9 mouse cellular contexts compared by ENCODE assay signal in genomic region chr17:30199374-30200247, GRCm38 (mm10).
DNase-seq lines count a peak whose midpoint lies in the region; ATAC-seq and TF ChIP-seq lines count a peak whose summit lies in the region.
"Had no signal": no experiment of that assay in that cellular context is flagged by ENCODE, and none has a peak within 500 bp of the region (broad histone marks: within the 10 kb centered on the region; RNA-seq: fewer than 3 reads in every experiment).

No protein-coding gene starts in this region.

- no peak overlapping the region for H3K4me2 ChIP-seq in intestine, postnatal 0 days (replicated peaks; ENCODE audit: low read depth)
- no peak overlapping the region for H3K4me2 ChIP-seq in intestine, embryonic 15.5 days (replicated peaks)
- no peak overlapping the region for H3K4me2 ChIP-seq in heart, postnatal 0 days (ENCODE audit: low read depth, low read length)
- no peak overlapping the region for H3K4me2 ChIP-seq in midbrain, embryonic 16.5 days (ENCODE audit: low read length)
- H3K4me2 ChIP-seq: embryonic facial prominence, embryonic 12.5 days had no signal

- peak overlapping the region; percentile 16; the same call in 1 of the 2 replicates for H3K27ac ChIP-seq in intestine, postnatal 0 days (ENCODE audit: low read depth, low read length)
- no peak overlapping the region for H3K27ac ChIP-seq in intestine, embryonic 15.5 days
- H3K27ac ChIP-seq in testis, adult 2 months (ENCODE audit: control insufficient read depth, insufficient read depth, low read depth, low read length) = 0 out of 2 replicates have a peak overlapping the region, but pooled peaks have one; percentile 16
- peak overlapping the region; percentile 62 for H3K27ac ChIP-seq in heart, postnatal 0 days (ENCODE audit: low read depth)
- no peak overlapping the region for H3K27ac ChIP-seq in midbrain, embryonic 16.5 days (ENCODE audit: low read length)
- H3K27ac ChIP-seq: embryonic facial prominence, embryonic 12.5 days had no signal

- no peaks in the 10 kb centered on the region for H3K4me1 ChIP-seq in intestine, postnatal 0 days (replicated peaks; ENCODE audit: control insufficient read depth, insufficient read depth, low read length)
- H3K4me1 ChIP-seq in intestine, embryonic 15.5 days (replicated peaks) = peaks cover 35% of the 10 kb centered on the region
- peaks cover 8% of the 10 kb centered on the region for H3K4me1 ChIP-seq in testis, adult 2 months (ENCODE audit: control insufficient read depth, insufficient read depth, low read length)
- peaks cover 74% of the 10 kb centered on the region for H3K4me1 ChIP-seq in heart, postnatal 0 days (ENCODE audit: control insufficient read depth, insufficient read depth)
- peaks cover 84% of the 10 kb centered on the region for H3K4me1 ChIP-seq in midbrain, embryonic 16.5 days (ENCODE audit: control insufficient read depth, insufficient read depth, low read length)

- peak; percentile 35 for TF ChIP-seq CTCF in intestine, postnatal 0 days (IDR thresholded peaks at IDR 0.05; ENCODE audit: low read depth)
- TF ChIP-seq CTCF in testis, adult 2 months (IDR thresholded peaks at IDR 0.05; ENCODE audit: control insufficient read depth, insufficient read depth, insufficient replicate concordance, low read depth, low read length) = no peak
- TF ChIP-seq CTCF in heart, postnatal 0 days (IDR thresholded peaks at IDR 0.05; ENCODE audit: low read depth) = peak; percentile 38

- DNase-seq in testis, postnatal 14 days (ENCODE audit: low spot score) = no peak
- no peak for DNase-seq in heart, postnatal 0 days (ENCODE audit: low spot score)
- peak; percentile 18 for DNase-seq in thymus, postnatal 4 days
- DNase-seq in left cerebral cortex, postnatal 25 days (ENCODE audit: low spot score in 2 of 2) = no peak

- no peaks in the 10 kb centered on the region for H3K27me3 ChIP-seq in intestine, postnatal 0 days (replicated peaks; ENCODE audit: control insufficient read depth, insufficient read depth, low read length)
- no peaks in the 10 kb centered on the region for H3K27me3 ChIP-seq in intestine, embryonic 15.5 days (replicated peaks)
- H3K27me3 ChIP-seq in testis, adult 2 months (ENCODE audit: control insufficient read depth, insufficient read depth, low read length) = no peaks in the 10 kb centered on the region
- no peaks in the 10 kb centered on the region for H3K27me3 ChIP-seq in heart, postnatal 0 days (ENCODE audit: control insufficient read depth, insufficient read depth, low read length)
- no peaks in the 10 kb centered on the region for H3K27me3 ChIP-seq in midbrain, embryonic 16.5 days (ENCODE audit: control insufficient read depth, insufficient read depth, low read depth, low read length)
- H3K27me3 ChIP-seq: embryonic facial prominence, embryonic 12.5 days had no signal

- 62% methylated on average over 13 of the region's 13 CpGs for WGBS in intestine, postnatal 0 days
- 57% methylated on average over 13 of the region's 13 CpGs for WGBS in intestine, embryonic 15.5 days
- 30% methylated on average over 13 of the region's 13 CpGs for WGBS in heart, postnatal 0 days
- 69% methylated on average over 13 of the region's 13 CpGs for WGBS in midbrain, embryonic 16.5 days

- peaks cover 16% of the 10 kb centered on the region; the same call in 1 of the 2 replicates for H3K36me3 ChIP-seq in intestine, postnatal 0 days (ENCODE audit: control insufficient read depth, insufficient read depth)
- H3K36me3 ChIP-seq in intestine, embryonic 15.5 days = no peaks in the 10 kb centered on the region
- no peaks in the 10 kb centered on the region for H3K36me3 ChIP-seq in testis, adult 2 months (ENCODE audit: control insufficient read depth, insufficient read depth, low read length)
- no peaks in the 10 kb centered on the region for H3K36me3 ChIP-seq in heart, postnatal 0 days (replicated peaks; ENCODE audit: control insufficient read depth, insufficient read depth, low read length)
- no peaks in the 10 kb centered on the region for H3K36me3 ChIP-seq in midbrain, embryonic 16.5 days (ENCODE audit: control insufficient read depth, insufficient read depth, low read length)
- H3K36me3 ChIP-seq: embryonic facial prominence, embryonic 12.5 days had no signal

- no peak for TF ChIP-seq EP300 in heart, postnatal 0 days (IDR thresholded peaks at IDR 0.05; ENCODE audit: low read depth)

- intact Hi-C loops in left cerebral cortex, postnatal 25 days (cut with DNase I) = loop anchor here (5.0 to 10.0 kb wide), 4 partner anchors 192 to 315 kb away; no protein-coding TSS in a partner anchor

- no peak overlapping the region for H3K9ac ChIP-seq in intestine, postnatal 0 days (ENCODE audit: low read depth, low read length)
- H3K9ac ChIP-seq in intestine, embryonic 15.5 days = no peak overlapping the region
- no peak overlapping the region; the same call in 1 of the 2 replicates for H3K9ac ChIP-seq in heart, postnatal 0 days (replicated peaks; ENCODE audit: low read depth, low read length)
- no peak overlapping the region for H3K9ac ChIP-seq in midbrain, embryonic 16.5 days (ENCODE audit: low read depth, low read length)
- H3K9ac ChIP-seq: embryonic facial prominence, embryonic 12.5 days had no signal

- no peak overlapping the region for H3K4me3 ChIP-seq in intestine, postnatal 0 days (ENCODE audit: low read depth, low read length)
- no peak overlapping the region for H3K4me3 ChIP-seq in intestine, embryonic 15.5 days (replicated peaks)
- no peak overlapping the region for H3K4me3 ChIP-seq in testis, adult 2 months (ENCODE audit: control insufficient read depth, low read depth, low read length)
- H3K4me3 ChIP-seq in heart, postnatal 0 days (ENCODE audit: low read depth, low read length) = no peak overlapping the region
- no peak overlapping the region for H3K4me3 ChIP-seq in midbrain, embryonic 16.5 days (ENCODE audit: low read depth, low read length)
- H3K4me3 ChIP-seq: embryonic facial prominence, embryonic 12.5 days had no signal

- TF ChIP-seq POLR2A in testis, adult 2 months (IDR thresholded peaks at IDR 0.05; ENCODE audit: control insufficient read depth, low read depth, low read length) = no peak

- no peaks in the 10 kb centered on the region for H3K9me3 ChIP-seq in intestine, postnatal 0 days (ENCODE audit: control insufficient read depth)
- no peaks in the 10 kb centered on the region for H3K9me3 ChIP-seq in intestine, embryonic 15.5 days
- H3K9me3 ChIP-seq in heart, postnatal 0 days (replicated peaks; ENCODE audit: control insufficient read depth, low read length) = no peaks in the 10 kb centered on the region
- H3K9me3 ChIP-seq in midbrain, embryonic 16.5 days (replicated peaks; ENCODE audit: control insufficient read depth, low read length, poor library complexity, severe bottlenecking) = no peaks in the 10 kb centered on the region
- H3K9me3 ChIP-seq: embryonic facial prominence, embryonic 12.5 days had no signal

- ATAC-seq in intestine, postnatal 0 days = no peak
- ATAC-seq in intestine, embryonic 15.5 days = no peak
- no peak for ATAC-seq in heart, postnatal 0 days (ENCODE audit: insufficient read depth, low read depth)
- no peak for ATAC-seq in midbrain, embryonic 16.5 days

Comparison
In these comparisons a context has a peak if more than half of its experiments do, and no peak if none do; other contexts are left out.
1. H3K27ac ChIP-seq: peak in intestine, postnatal 0 days (single experiment), testis, adult 2 months (single experiment) and heart, postnatal 0 days (single experiment); none in intestine, embryonic 15.5 days (single experiment) and midbrain, embryonic 16.5 days (single experiment).